Mouse (Mus musculus) kidney, postnatal 4 days (tissue): ENCODE measurements at regions not wholly inside any gene's neighbourhood (a gene's known extent, or its start where the extent isn't known, plus 50 kb on each side); places are given as distances from the start of the nearest gene placed in this dataset.
"Not testable (repeated sequence)": the region's sequence is repeated elsewhere in the genome, so short reads cannot be mapped to it uniquely, and the experiment has no call there.

Experiments
- DNase-seq, 2 experiments: peaks; one replicate each; pipeline ENCODE4 v3.0.0; 2021; ENCODE audit warnings: mixed read lengths in 2 of 2

- DNase-seq, result not testable (repeated sequence)
Measured at GRCm38 (mm10) chr12:23325756-23326155, 454.3 kb downstream of the Gm10330 start.

- DNase-seq, result peak; percentile 15 to 46
Measured at GRCm38 (mm10) chr12:23315186-23315585, 464.9 kb downstream of the Gm10330 start.
